7 mouse cellular contexts compared by ENCODE assay signal in the genomic region with DNA sequence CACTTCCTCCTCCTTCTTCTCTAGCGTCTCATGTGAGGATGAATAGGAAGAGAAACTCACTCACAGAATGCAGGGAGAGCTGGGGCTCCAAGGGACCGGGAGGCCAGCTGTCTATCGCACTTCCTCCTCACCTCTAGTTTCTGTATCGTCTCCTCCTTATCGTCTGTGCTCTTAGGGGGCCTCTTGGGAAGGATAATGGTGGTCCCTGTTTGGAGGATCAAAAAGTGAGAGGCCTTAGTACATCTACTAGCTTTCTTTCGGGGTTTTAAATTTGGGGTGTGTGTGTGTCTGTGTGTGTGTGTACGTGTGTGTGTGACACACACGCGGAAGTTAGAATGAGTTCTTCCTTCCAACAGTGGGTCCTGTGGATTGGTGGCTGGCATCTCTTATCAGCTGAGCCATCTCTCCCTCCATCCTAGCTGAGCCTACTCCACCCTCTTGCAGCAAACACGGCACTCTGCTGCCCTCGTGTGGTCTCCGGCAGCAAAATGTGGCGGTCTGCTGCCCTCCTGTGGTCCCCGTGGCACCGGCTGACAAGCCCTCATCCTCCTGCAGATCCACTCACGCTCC. TPM values are rescaled to one million over a fixed set of nuclear protein-coding genes. Genes with fewer than 3 reads are reported as not detected.
DNase-seq lines count a peak whose midpoint lies in the region; ATAC-seq and TF ChIP-seq lines count a peak whose summit lies in the region.

No protein-coding gene starts in this region.

- peak; percentile 100 for TF ChIP-seq CTCF in small intestine, adult 2 months (IDR thresholded peaks at IDR 0.05; ENCODE audit: extremely low read depth, insufficient read length, insufficient replicate concordance, low read depth, low read length)

- no peaks in the 10 kb centered on the region; the same call in 1 of the 2 replicates for H3K4me1 ChIP-seq in embryonic facial prominence, embryonic 11.5 days (ENCODE audit: control insufficient read depth, insufficient read depth, low read length)
- peaks cover 15% of the 10 kb centered on the region for H3K4me1 ChIP-seq in limb, embryonic 11.5 days (ENCODE audit: control insufficient read depth, insufficient read depth, low read length)
- H3K4me1 ChIP-seq in midbrain, embryonic 13.5 days (replicated peaks), result peaks cover 20% of the 10 kb centered on the region
- H3K4me1 ChIP-seq in small intestine, adult 2 months (ENCODE audit: control insufficient read depth, insufficient read depth, insufficient read length, low read length), result peaks cover 12% of the 10 kb centered on the region

- no peaks in the 10 kb centered on the region for H3K9me3 ChIP-seq in embryonic facial prominence, embryonic 11.5 days (replicated peaks; ENCODE audit: control insufficient read depth, low read length)
- H3K9me3 ChIP-seq in limb, embryonic 11.5 days (ENCODE audit: control insufficient read depth, low read length), result no peaks in the 10 kb centered on the region
- no peaks in the 10 kb centered on the region for H3K9me3 ChIP-seq in midbrain, embryonic 13.5 days

- no peak for TF ChIP-seq POLR2A in small intestine, adult 2 months (IDR thresholded peaks at IDR 0.05; ENCODE audit: low read depth, low read length)

- H3K27ac ChIP-seq in embryonic facial prominence, embryonic 11.5 days (replicated peaks; ENCODE audit: low read depth, low read length), result no peak overlapping the region
- no peak overlapping the region for H3K27ac ChIP-seq in limb, embryonic 11.5 days (replicated peaks; ENCODE audit: low read depth, low read length)
- H3K27ac ChIP-seq in midbrain, embryonic 13.5 days, result no peak overlapping the region
- H3K27ac ChIP-seq in small intestine, adult 2 months (ENCODE audit: insufficient read depth, low read depth, low read length), result peak overlapping the region; percentile 48

- DNase-seq in adrenal gland, postnatal 14 days, result peak; percentile 94
- peak; percentile 94 for DNase-seq in embryonic facial prominence, embryonic 11.5 days (ENCODE audit: low spot score)
- peak; percentile 99 for DNase-seq in heart, adult 11 months
- DNase-seq in kidney, adult 18-20 months, result peak; percentile 92
- DNase-seq in limb, embryonic 11.5 days (ENCODE audit: low spot score), result peak; percentile 94

- ATAC-seq in embryonic facial prominence, embryonic 11.5 days (replicated peaks; ENCODE audit: insufficient number of reproducible peaks, low FRiP score, low TSS enrichment, low read depth), result peak; percentile 40; the same call in 1 of the 2 replicates
- peak; percentile 18; the same call in 1 of the 2 replicates for ATAC-seq in limb, embryonic 11.5 days (ENCODE audit: insufficient number of reproducible peaks, low FRiP score, low TSS enrichment, low read depth)
- ATAC-seq in midbrain, embryonic 13.5 days, result peak; percentile 77

- H3K36me3 ChIP-seq in embryonic facial prominence, embryonic 11.5 days (replicated peaks; ENCODE audit: control insufficient read depth, insufficient read depth, low read depth, low read length), result no peaks in the 10 kb centered on the region
- H3K36me3 ChIP-seq in limb, embryonic 11.5 days (ENCODE audit: control insufficient read depth, insufficient read depth, low read length), result no peaks in the 10 kb centered on the region
- H3K36me3 ChIP-seq in midbrain, embryonic 13.5 days, result no peaks in the 10 kb centered on the region; the same call in 1 of the 2 replicates
- H3K36me3 ChIP-seq in small intestine, adult 2 months (ENCODE audit: control insufficient read depth, insufficient read depth, low read length), result no peaks in the 10 kb centered on the region

- peak overlapping the region; percentile 50 for H3K4me2 ChIP-seq in embryonic facial prominence, embryonic 11.5 days (ENCODE audit: low read depth, low read length)
- H3K4me2 ChIP-seq in limb, embryonic 11.5 days (ENCODE audit: low read depth, severe bottlenecking), result peak overlapping the region; percentile 48
- peak overlapping the region; percentile 55 for H3K4me2 ChIP-seq in midbrain, embryonic 13.5 days (replicated peaks)

- no peaks in the 10 kb centered on the region for H3K27me3 ChIP-seq in embryonic facial prominence, embryonic 11.5 days (ENCODE audit: control insufficient read depth, insufficient read depth, low read length)
- no peaks in the 10 kb centered on the region for H3K27me3 ChIP-seq in limb, embryonic 11.5 days (ENCODE audit: control insufficient read depth, insufficient read depth, low read length)
- peaks cover 9% of the 10 kb centered on the region; the same call in 1 of the 2 replicates for H3K27me3 ChIP-seq in midbrain, embryonic 13.5 days
- H3K27me3 ChIP-seq in small intestine, adult 2 months (ENCODE audit: control insufficient read depth, insufficient read depth, low read length), result no peaks in the 10 kb centered on the region

- WGBS in embryonic facial prominence, embryonic 11.5 days, result 13% methylated on average over 16 of the region's 16 CpGs
- WGBS in limb, embryonic 11.5 days, result 13% methylated on average over 16 of the region's 16 CpGs
- WGBS in midbrain, embryonic 13.5 days, result 11% methylated on average over 16 of the region's 16 CpGs
- WGBS in small intestine, adult 2 months, result 10% methylated on average over 16 of the region's 16 CpGs

- peak overlapping the region; percentile 53; the same call in 1 of the 2 replicates for H3K9ac ChIP-seq in embryonic facial prominence, embryonic 11.5 days (replicated peaks; ENCODE audit: low read length)
- peak overlapping the region; percentile 56 for H3K9ac ChIP-seq in limb, embryonic 11.5 days (ENCODE audit: low read length)
- peak overlapping the region; percentile 55 for H3K9ac ChIP-seq in midbrain, embryonic 13.5 days (replicated peaks)

- peak overlapping the region; percentile 21 for H3K4me3 ChIP-seq in embryonic facial prominence, embryonic 11.5 days (ENCODE audit: low read depth, low read length)
- H3K4me3 ChIP-seq in limb, embryonic 11.5 days (ENCODE audit: low read depth, low read length), result peak overlapping the region; percentile 8; the same call in 1 of the 2 replicates
- peak overlapping the region; percentile 29 for H3K4me3 ChIP-seq in midbrain, embryonic 13.5 days (replicated peaks)
- 0 out of 2 replicates have a peak overlapping the region, but pooled peaks have one; percentile 1 for H3K4me3 ChIP-seq in small intestine, adult 2 months (ENCODE audit: low read depth, low read length)

RNA-seq across cellular contexts. Expression of gene Gm16253, which starts 3.2 kb away (rescaled TPM):
- not detected in 2 replicates for total RNA-seq in adrenal gland, postnatal 14 days (2021)
- not detected in 2 replicates for polyA plus RNA-seq in embryonic facial prominence, embryonic 11.5 days (2014; fragmentation: Nextera tagmentation; extraction: Ambion mirVana)
- polyA plus RNA-seq in limb, embryonic 11.5 days (2014; fragmentation: Nextera tagmentation; extraction: Ambion mirVana), result 0.69 and 1.0 TPM in 2 replicates
- 0.81 and 1.7 TPM in 2 replicates for polyA plus RNA-seq in midbrain, embryonic 13.5 days (2015; fragmentation: Nextera tagmentation; extraction: Ambion mirVana)
- not detected in 2 replicates for polyA plus RNA-seq in small intestine, adult 2 months (2012; rRNA removed)

RNA-seq across cellular contexts. Expression of gene Polr3gl, which starts 14.0 kb away (rescaled TPM):
- total RNA-seq in adrenal gland, postnatal 14 days (2021), result 35.0 and 36.1 TPM in 2 replicates
- polyA plus RNA-seq in embryonic facial prominence, embryonic 11.5 days (2014; fragmentation: Nextera tagmentation; extraction: Ambion mirVana), result 13.2 and 14.2 TPM in 2 replicates
- 18.8 and 22.8 TPM in 2 replicates for polyA plus RNA-seq in limb, embryonic 11.5 days (2014; fragmentation: Nextera tagmentation; extraction: Ambion mirVana)
- polyA plus RNA-seq in midbrain, embryonic 13.5 days (2015; fragmentation: Nextera tagmentation; extraction: Ambion mirVana), result 41.1 and 42.0 TPM in 2 replicates
- 3.4 and 7.9 TPM in 2 replicates for polyA plus RNA-seq in small intestine, adult 2 months (2012; rRNA removed)

RNA-seq across cellular contexts. Expression of gene Ankrd34a, which starts 16.5 kb away (rescaled TPM):
- total RNA-seq in adrenal gland, postnatal 14 days (2021), result 0.49 and 0.70 TPM in 2 replicates
- 0.90 and 1.1 TPM in 2 replicates for polyA plus RNA-seq in embryonic facial prominence, embryonic 11.5 days (2014; fragmentation: Nextera tagmentation; extraction: Ambion mirVana)
- 1.5 and 1.7 TPM in 2 replicates for polyA plus RNA-seq in limb, embryonic 11.5 days (2014; fragmentation: Nextera tagmentation; extraction: Ambion mirVana)
- polyA plus RNA-seq in midbrain, embryonic 13.5 days (2015; fragmentation: Nextera tagmentation; extraction: Ambion mirVana), result 5.3 and 6.5 TPM in 2 replicates
- 0.44 and 0.63 TPM in 2 replicates for polyA plus RNA-seq in small intestine, adult 2 months (2012; rRNA removed)

RNA-seq across cellular contexts. Expression of gene Lix1l, which starts 21.0 kb away (rescaled TPM):
- 29.1 and 29.6 TPM in 2 replicates for total RNA-seq in adrenal gland, postnatal 14 days (2021)
- polyA plus RNA-seq in embryonic facial prominence, embryonic 11.5 days (2014; fragmentation: Nextera tagmentation; extraction: Ambion mirVana), result 6.5 and 7.0 TPM in 2 replicates
- polyA plus RNA-seq in limb, embryonic 11.5 days (2014; fragmentation: Nextera tagmentation; extraction: Ambion mirVana), result 5.7 and 6.4 TPM in 2 replicates
- 5.7 and 6.2 TPM in 2 replicates for polyA plus RNA-seq in midbrain, embryonic 13.5 days (2015; fragmentation: Nextera tagmentation; extraction: Ambion mirVana)
- 2.9 and 7.6 TPM in 2 replicates for polyA plus RNA-seq in small intestine, adult 2 months (2012; rRNA removed)

RNA-seq across cellular contexts. Expression of gene Txnip, which starts 22.2 kb away (rescaled TPM):
- 479 and 772 TPM in 2 replicates for total RNA-seq in adrenal gland, postnatal 14 days (2021)
- polyA plus RNA-seq in embryonic facial prominence, embryonic 11.5 days (2014; fragmentation: Nextera tagmentation; extraction: Ambion mirVana), result 62.3 and 63.6 TPM in 2 replicates
- polyA plus RNA-seq in limb, embryonic 11.5 days (2014; fragmentation: Nextera tagmentation; extraction: Ambion mirVana), result 54.4 and 57.9 TPM in 2 replicates
- 52.2 and 57.6 TPM in 2 replicates for polyA plus RNA-seq in midbrain, embryonic 13.5 days (2015; fragmentation: Nextera tagmentation; extraction: Ambion mirVana)
- 167 and 384 TPM in 2 replicates for polyA plus RNA-seq in small intestine, adult 2 months (2012; rRNA removed)

Comparison
In these comparisons a context has a peak if more than half of its experiments do, and no peak if none do; other contexts are left out.
1. ATAC-seq: peak in every context shown above with its lines; median percentile 77 in midbrain, embryonic 13.5 days; 40 in embryonic facial prominence, embryonic 11.5 days; 18 in limb, embryonic 11.5 days.